In genomic region chr13:25933246-25933645, GRCm38 (mm10) we compare ENCODE assay signal across 8 mouse cellular contexts.
DNase-seq lines count a peak whose midpoint lies in the region; ATAC-seq and TF ChIP-seq lines count a peak whose summit lies in the region.

No protein-coding gene starts in this region.

- ATAC-seq in frontal cortex, adult (ENCODE audit: low TSS enrichment), result peak; percentile 35
- no peak for ATAC-seq in lung, embryonic 16.5 days (ENCODE audit: low read depth)

- H3K4me3 ChIP-seq in lung, embryonic 16.5 days (ENCODE audit: low read length), result no peak overlapping the region
- no peak overlapping the region for H3K4me3 ChIP-seq in lung, adult 2 months (replicated peaks; ENCODE audit: extremely low read depth, low read depth, low read length)
- no peak overlapping the region for H3K4me3 ChIP-seq in limb, embryonic 10.5 days
- H3K4me3 ChIP-seq in kidney, adult 2 months (ENCODE audit: insufficient read depth, low read depth, low read length), result no peak overlapping the region

- no peak overlapping the region for H3K9ac ChIP-seq in lung, embryonic 16.5 days (ENCODE audit: low read length)

- no peaks in the 10 kb centered on the region for H3K9me3 ChIP-seq in lung, embryonic 16.5 days (ENCODE audit: control insufficient read depth, low read length)
- no peaks in the 10 kb centered on the region for H3K9me3 ChIP-seq in limb, embryonic 10.5 days (replicated peaks)

- H3K4me2 ChIP-seq in lung, embryonic 16.5 days (ENCODE audit: low read depth, low read length), result no peak overlapping the region

- 26% methylated on average over 3 of the region's 3 CpGs for WGBS in lung, embryonic 16.5 days
- 55% methylated on average over 3 of the region's 3 CpGs for WGBS in lung, adult 2 months
- WGBS in limb, embryonic 10.5 days, result 68% methylated on average over 3 of the region's 3 CpGs
- WGBS in kidney, adult 2 months, result 43% methylated on average over 3 of the region's 3 CpGs

- H3K27ac ChIP-seq in lung, embryonic 16.5 days (ENCODE audit: low read length), result peak overlapping the region; percentile 11
- H3K27ac ChIP-seq in limb, embryonic 10.5 days, result peak overlapping the region; percentile 76
- H3K27ac ChIP-seq in kidney, adult 2 months (ENCODE audit: insufficient read depth, low read depth, low read length), result no peak overlapping the region

- H3K4me1 ChIP-seq in lung, embryonic 16.5 days (replicated peaks; ENCODE audit: control insufficient read depth, insufficient read depth, low read length), result peaks cover 11% of the 10 kb centered on the region
- H3K4me1 ChIP-seq in lung, adult 2 months (ENCODE audit: control insufficient read depth, insufficient read depth, low read length), result no peaks in the 10 kb centered on the region
- H3K4me1 ChIP-seq in limb, embryonic 10.5 days, result peaks cover 21% of the 10 kb centered on the region
- no peaks in the 10 kb centered on the region for H3K4me1 ChIP-seq in kidney, adult 2 months (ENCODE audit: control insufficient read depth, insufficient read depth, low read length)

- TF ChIP-seq CTCF in lung, adult 2 months (IDR thresholded peaks at IDR 0.05; ENCODE audit: insufficient read depth, low read length), result no peak
- TF ChIP-seq CTCF in kidney, adult 2 months (conservative IDR thresholded peaks at IDR 0.05; ENCODE audit: insufficient read depth, insufficient read length, low read depth, low read length), result no peak

- no peaks in the 10 kb centered on the region for H3K27me3 ChIP-seq in lung, embryonic 16.5 days (ENCODE audit: control insufficient read depth, insufficient read depth, low read depth, low read length)
- no peaks in the 10 kb centered on the region for H3K27me3 ChIP-seq in limb, embryonic 10.5 days (ENCODE audit: low read depth, poor library complexity, severe bottlenecking)
- H3K27me3 ChIP-seq in kidney, adult 2 months (replicated peaks; ENCODE audit: control insufficient read depth, insufficient read depth, low read length), result no peaks in the 10 kb centered on the region

- no peak for TF ChIP-seq POLR2A in lung, adult 2 months (IDR thresholded peaks at IDR 0.05; ENCODE audit: borderline replicate concordance, extremely low read depth, low read depth, low read length)
- no peak for TF ChIP-seq POLR2A in kidney, adult 2 months (IDR thresholded peaks at IDR 0.05; ENCODE audit: low read depth, low read length)

- DNase-seq in frontal cortex, postnatal 10 days (ENCODE audit: low spot score in 2 of 2), result no peak
- DNase-seq in lung, adult 2 months, result no peak
- DNase-seq in limb, embryonic 10.5 days (ENCODE audit: low spot score), result no peak
- peak; percentile 40 for DNase-seq in retina, postnatal 1 day
- no peak for DNase-seq in T-cell, adult 2 months (ENCODE audit: low spot score)
- DNase-seq in kidney, adult 2 months, result no peak

- H3K36me3 ChIP-seq in lung, embryonic 16.5 days (ENCODE audit: control insufficient read depth, insufficient read depth, low read length), result no peaks in the 10 kb centered on the region
- no peaks in the 10 kb centered on the region for H3K36me3 ChIP-seq in limb, embryonic 10.5 days
- H3K36me3 ChIP-seq in kidney, adult 2 months (ENCODE audit: control insufficient read depth, insufficient read depth, low read length), result no peaks in the 10 kb centered on the region
